Mouse (Mus musculus) limb, embryonic 10.5 days (tissue): ENCODE results near the gene Vopp1. TPM values are rescaled to one million over a fixed set of nuclear protein-coding genes. Genes with fewer than 3 reads are reported as not detected.

Experiments used
- DNase-seq: peaks from one replicate; pipeline ENCODE4 v3.0.0-alpha.2; 2017; ENCODE audit warnings: low spot score
- H3K27ac ChIP-seq: fragments of 300-500 bp; sonication (generic); 2 replicates; pipeline ENCODE4 v1.5.1; 2016; ENCODE audit warnings: mild to moderate bottlenecking
- H3K27me3 ChIP-seq: fragments of 300-500 bp; sonication (generic); 2 replicates; pipeline ENCODE4 v1.6.1; 2016; ENCODE audit warnings: low read depth, mild to moderate bottlenecking; ENCODE audit not compliant: poor library complexity, severe bottlenecking
- H3K36me3 ChIP-seq: fragments of 300-500 bp; sonication (generic); 2 replicates; pipeline ENCODE4 v1.6.1; 2016; ENCODE audit warnings: mild to moderate bottlenecking, moderate library complexity
- H3K4me1 ChIP-seq: fragments of 300-500 bp; sonication (generic); 2 replicates; pipeline ENCODE4 v1.6.1; 2016
- H3K4me3 ChIP-seq: fragments of 300-500 bp; sonication (generic); 2 replicates; pipeline ENCODE4 v1.5.1; 2016; ENCODE audit warnings: mild to moderate bottlenecking, moderate library complexity
- H3K9me3 ChIP-seq: fragments of 300-500 bp; sonication (generic); replicated peaks from 2 replicates; pipeline ENCODE4 v1.6.1; 2016; ENCODE audit warnings: mild to moderate bottlenecking
- WGBS: fragments of 180-500 bp; shearing (Covaris S2); methylation state at CpG from one replicate; pipeline ENCODE4 v1.1.7; 2016; 5-methylcytosine and 5-hydroxymethylcytosine counted together
- polyA plus RNA-seq: library from polyadenylated mRNA; unstranded; fragments of >200 nt; fragmentation: Nextera tagmentation; extraction: Ambion mirVana; gene quantifications from 2 replicates; pipeline ENCODE4 v1.2.1, GENCODE M21; 2016

Gene Vopp1
- polyA plus RNA-seq, 1 experiment from 2014 or later: 60.3 TPM

DNA sequence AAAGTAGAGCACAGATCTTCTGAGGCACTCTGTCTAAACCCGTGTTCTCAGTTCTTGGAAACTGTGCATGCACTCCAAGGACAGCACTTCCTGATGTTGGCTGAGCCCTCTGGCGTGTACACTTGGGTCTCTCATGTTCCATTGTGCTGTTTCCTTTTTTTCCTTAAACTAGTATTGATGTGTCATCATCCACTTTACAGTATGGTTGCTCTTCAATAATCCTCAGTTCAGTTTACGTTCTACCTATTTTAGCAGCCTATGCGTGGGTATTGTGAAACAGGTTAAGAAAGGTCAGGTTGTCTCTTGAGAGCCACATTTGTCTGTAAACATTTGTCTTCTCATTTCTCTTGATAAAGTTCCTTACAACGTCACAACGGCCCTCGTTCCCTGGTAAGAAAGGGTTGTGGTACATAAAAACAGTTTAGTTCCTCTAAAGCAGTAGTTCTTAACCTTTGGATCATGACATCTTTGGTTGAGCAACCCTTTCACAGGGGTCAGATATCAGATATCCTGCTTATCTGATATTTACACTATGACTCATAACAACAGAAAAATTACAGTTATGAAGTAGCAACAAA is 55.9 kb downstream of the Vopp1 start:
- Histone ChIP-seq H3K27ac (no peak overlapping the region), H3K27me3 (no peaks in the 10 kb centered on the region), H3K9me3 (no peaks in the 10 kb centered on the region), H3K4me3 (no peak overlapping the region), H3K4me1 (no peaks in the 10 kb centered on the region), H3K36me3 (peaks cover 44% of the 10 kb centered on the region)
- no peak for DNase-seq
- WGBS: 92% methylated on average over 7 of the region's 7 CpGs

DNA sequence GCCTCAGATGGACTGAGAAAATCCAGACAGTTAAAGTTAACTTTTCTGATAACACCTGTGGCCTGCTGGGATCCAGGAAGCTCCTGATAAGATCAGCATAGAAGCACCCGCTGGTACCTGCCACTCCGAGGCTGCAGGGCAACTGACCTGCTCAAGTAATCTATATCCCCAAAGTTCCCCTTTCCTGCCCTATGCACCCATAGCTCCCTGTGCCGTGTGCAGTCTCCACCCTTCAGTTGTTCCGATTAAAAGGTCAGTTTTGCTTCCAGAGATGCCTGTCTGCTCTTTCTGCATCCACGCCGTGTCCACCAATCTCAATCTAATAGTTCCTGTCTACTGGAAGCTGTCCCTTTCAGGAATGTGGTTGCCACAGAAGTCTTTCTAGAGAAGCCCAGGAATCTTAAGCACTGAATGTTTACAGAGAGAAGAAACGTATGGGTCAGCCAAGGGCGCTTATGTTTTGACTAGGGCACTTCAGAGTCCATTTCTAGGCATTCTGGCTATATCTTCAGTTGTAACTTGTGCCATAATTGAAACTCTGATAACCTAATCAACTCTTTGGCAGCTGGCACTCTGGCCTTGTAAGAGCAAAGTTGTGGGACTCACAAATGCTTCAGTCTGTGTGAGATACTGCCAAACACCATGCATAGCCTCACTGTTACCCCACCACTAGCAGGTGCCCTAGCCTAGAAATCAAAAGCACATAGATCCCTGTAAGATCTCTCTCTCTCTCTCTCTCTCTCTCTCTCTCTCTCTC is 57.7 kb downstream of the Vopp1 start:
- no peak for DNase-seq
- 86% methylated on average over 8 of the region's 8 CpGs for WGBS

DNA sequence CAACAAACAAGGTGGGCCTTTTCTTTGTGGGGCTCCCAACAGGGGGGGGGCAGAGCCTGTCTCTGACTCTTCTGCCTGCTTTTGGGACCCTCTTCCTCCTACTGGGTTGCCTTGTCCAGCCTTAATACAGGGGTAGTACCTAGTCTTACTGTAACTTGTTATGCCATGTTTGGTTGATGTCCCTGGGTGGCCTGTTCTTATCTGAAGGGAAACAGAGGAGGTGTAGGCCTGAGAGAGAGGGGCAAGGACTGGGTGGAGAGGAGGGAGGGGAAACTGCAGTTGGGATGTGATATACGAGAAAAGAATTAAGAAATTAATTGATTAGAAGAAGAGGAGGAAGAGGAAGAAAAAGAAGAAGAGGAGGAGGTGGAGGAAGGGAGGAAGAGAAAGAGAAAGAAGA is 58.7 kb downstream of the Vopp1 start:
- WGBS: 90% methylated on average over 1 of the region's 1 CpGs
- H3K27ac ChIP-seq: no peak overlapping the region
- no peaks in the 10 kb centered on the region for H3K4me1 ChIP-seq
- H3K4me3 ChIP-seq: no peak overlapping the region
- H3K27me3 ChIP-seq: no peaks in the 10 kb centered on the region
- DNase-seq: no peak
- H3K36me3 ChIP-seq: peaks cover 34% of the 10 kb centered on the region
- no peaks in the 10 kb centered on the region for H3K9me3 ChIP-seq

More for the DNA sequence above, 57.7 kb downstream of the Vopp1 start:
- Histone ChIP-seq H3K27me3 (no peaks in the 10 kb centered on the region), H3K27ac (no peak overlapping the region), H3K36me3 (peaks cover 31% of the 10 kb centered on the region), H3K9me3 (no peaks in the 10 kb centered on the region), H3K4me3 (no peak overlapping the region), H3K4me1 (no peaks in the 10 kb centered on the region)

DNA sequence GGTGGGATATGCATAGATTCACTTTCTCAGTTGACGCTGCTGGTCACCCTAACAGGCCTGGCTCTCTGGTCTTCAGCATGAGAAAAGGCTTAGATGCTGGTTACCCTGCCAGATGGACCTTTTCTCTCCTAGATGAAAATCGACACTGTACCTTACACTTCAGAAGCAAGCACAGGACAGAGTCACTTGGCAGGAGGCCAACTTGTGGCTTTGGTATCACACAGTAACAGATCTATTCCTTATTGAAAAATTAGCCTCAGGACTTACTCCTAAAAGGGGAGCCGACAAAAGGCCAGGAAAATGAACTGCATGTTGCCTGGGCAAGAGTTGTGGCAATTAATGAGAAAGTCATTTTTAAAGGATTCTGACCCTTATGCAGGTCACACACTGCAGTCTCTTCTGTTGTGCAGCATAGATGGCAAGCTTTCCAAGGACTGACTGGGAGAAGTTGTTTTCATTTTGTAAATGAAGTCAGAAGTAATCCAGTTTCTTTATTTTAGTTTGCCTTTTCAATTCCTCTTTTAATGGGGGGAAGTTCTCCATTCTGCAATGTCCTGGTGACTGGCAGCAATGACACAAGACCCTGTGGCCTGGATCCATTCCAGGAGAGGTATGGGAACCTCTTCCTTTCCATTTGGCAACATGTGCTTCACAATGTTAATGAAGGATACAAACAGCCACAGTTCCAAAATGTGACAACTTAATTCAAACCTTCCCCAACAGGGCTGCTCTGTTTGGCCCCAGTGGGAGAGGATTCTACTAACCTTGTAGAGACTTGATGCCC is 59.7 kb downstream of the Vopp1 start:
- no peak for DNase-seq
- Histone ChIP-seq H3K36me3 (peaks cover 38% of the 10 kb centered on the region), H3K4me1 (no peaks in the 10 kb centered on the region), H3K4me3 (no peak overlapping the region), H3K27ac (no peak overlapping the region), H3K9me3 (no peaks in the 10 kb centered on the region), H3K27me3 (no peaks in the 10 kb centered on the region)
- WGBS: 83% methylated on average over 3 of the region's 3 CpGs

DNA sequence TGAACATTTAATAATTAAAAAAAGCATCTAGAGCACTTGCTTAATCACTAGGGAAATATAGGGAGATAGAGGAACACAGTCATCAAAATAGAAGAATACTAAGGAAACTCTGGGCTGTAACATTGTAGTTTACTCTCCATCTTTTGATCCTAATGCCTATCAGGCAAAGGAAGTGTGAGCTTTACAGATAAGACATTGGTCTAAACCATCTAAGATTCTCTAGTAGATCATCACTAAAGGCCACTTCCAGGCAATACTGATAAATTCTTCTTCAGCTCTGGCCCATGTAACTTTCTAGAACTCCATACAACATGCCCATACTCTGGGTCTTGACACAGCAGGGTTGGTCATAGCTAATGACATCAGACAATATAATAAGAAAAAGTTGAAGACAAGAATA is 61.9 kb downstream of the Vopp1 start:
- no peak for DNase-seq
- peaks cover 38% of the 10 kb centered on the region for H3K36me3 ChIP-seq
- H3K4me3 ChIP-seq: no peak overlapping the region
- no peak overlapping the region for H3K27ac ChIP-seq
- H3K4me1 ChIP-seq: no peaks in the 10 kb centered on the region
- H3K27me3 ChIP-seq: no peaks in the 10 kb centered on the region
- no peaks in the 10 kb centered on the region for H3K9me3 ChIP-seq

DNA sequence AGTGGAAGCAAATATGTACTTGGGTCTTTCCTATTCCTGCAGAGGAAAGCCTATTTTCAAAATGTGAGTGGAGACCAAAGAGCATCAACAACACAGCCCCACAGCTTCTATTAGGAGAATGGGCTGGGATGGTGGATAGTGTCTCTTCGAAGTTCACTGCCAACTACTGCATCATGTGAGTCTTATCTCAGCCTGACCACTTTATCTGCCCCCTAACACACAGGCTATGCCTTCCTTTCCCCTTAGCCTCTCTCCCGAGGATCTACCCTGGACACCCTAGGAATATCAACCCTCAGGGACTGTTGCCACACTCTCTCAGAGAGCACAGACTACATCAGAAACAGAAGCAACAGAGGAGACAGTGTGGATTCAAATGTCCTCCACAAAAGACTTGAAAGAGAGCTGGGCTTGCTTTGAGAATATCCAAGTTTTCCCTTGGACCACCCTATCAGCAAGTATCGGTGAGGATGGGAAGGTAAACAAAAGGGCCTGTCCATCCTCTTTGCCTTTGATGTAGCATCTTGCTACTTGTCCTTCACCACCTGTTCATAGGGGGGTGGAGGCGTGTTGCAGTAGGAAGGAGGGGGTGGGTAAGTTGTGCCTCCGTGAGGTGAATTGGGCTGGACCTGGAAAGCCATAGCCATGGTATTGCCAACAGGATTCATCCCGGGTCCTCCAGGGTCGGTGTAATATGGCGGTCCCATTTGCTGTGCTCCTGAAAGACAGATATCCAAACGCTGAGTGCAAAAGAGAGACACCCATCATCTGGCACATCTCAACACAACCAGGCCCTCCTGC is 70.8 kb downstream of the Vopp1 start:
- peaks cover 54% of the 10 kb centered on the region for H3K36me3 ChIP-seq

DNA sequence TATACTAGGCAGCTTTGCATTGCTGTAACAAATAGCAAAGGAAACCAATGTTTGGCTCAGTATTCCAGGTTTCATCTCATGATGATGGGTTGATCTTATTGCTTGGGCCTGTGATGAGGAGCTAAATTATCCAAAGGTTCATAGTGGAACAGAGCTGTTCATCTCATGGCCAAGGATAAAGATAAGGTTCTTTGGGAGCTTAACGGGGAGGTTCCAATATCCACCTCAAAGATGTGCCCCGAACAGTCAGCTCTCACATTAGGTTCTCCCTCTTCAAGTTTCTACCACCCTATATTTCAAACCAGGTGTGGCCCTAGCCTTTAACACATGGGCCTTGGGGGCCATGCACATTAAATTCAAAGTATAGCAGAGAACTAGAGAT is 79.2 kb downstream of the Vopp1 start:
- Histone ChIP-seq H3K36me3 (no peaks in the 10 kb centered on the region), H3K4me3 (no peak overlapping the region), H3K27ac (no peak overlapping the region), H3K27me3 (no peaks in the 10 kb centered on the region), H3K9me3 (no peaks in the 10 kb centered on the region), H3K4me1 (no peaks in the 10 kb centered on the region)
- DNase-seq: no peak
- 91% methylated on average over 2 of the region's 2 CpGs for WGBS

More for the DNA sequence above, 70.8 kb downstream of the Vopp1 start:
- 92% methylated on average over 9 of the region's 9 CpGs for WGBS
- no peaks in the 10 kb centered on the region for H3K27me3 ChIP-seq
- no peaks in the 10 kb centered on the region for H3K4me1 ChIP-seq
- DNase-seq: no peak
- H3K27ac ChIP-seq: no peak overlapping the region
- no peak overlapping the region for H3K4me3 ChIP-seq
- H3K9me3 ChIP-seq: no peaks in the 10 kb centered on the region

DNA sequence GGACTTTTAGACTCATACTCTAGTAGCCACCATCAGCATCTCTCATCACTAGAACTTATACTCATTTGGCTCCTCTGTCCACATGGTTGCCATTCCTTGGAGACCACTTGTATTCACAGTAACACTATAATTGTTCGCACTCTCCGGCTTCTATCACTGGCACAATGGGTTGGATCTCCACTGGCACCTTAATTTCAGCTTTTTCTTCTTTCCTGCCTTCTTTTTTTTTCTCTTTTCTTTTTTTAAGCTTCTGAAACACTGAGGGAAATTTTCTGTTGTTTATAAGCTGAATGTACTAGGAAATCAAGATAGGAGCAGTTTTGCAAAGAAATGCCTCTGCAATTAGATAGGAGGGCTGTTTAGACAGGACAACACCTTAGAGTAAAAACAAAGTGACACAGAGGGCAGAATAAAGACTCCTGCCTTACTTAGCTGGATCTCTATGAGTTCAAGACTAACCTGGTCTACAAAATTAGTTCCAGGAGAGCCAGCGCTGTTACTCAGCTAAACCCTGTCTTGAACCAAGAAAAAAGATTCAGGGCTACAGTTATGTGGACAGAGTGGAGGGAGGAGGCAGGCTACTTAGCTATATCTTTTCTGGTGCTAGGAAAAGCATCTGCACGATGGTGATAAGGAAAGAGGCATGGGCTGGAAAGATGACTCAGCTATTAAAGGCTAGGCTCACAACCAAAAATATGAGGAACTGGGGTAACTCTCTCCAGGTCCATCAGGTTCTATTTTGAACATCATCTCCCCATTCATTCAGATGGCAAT is 79.8 kb downstream of the Vopp1 start:
- no peak overlapping the region for H3K4me3 ChIP-seq
- WGBS: 90% methylated on average over 4 of the region's 4 CpGs
- H3K4me1 ChIP-seq: no peaks in the 10 kb centered on the region
- DNase-seq: no peak
- no peaks in the 10 kb centered on the region for H3K27me3 ChIP-seq
- no peaks in the 10 kb centered on the region for H3K36me3 ChIP-seq
- H3K9me3 ChIP-seq: no peaks in the 10 kb centered on the region
- no peak overlapping the region for H3K27ac ChIP-seq

DNA sequence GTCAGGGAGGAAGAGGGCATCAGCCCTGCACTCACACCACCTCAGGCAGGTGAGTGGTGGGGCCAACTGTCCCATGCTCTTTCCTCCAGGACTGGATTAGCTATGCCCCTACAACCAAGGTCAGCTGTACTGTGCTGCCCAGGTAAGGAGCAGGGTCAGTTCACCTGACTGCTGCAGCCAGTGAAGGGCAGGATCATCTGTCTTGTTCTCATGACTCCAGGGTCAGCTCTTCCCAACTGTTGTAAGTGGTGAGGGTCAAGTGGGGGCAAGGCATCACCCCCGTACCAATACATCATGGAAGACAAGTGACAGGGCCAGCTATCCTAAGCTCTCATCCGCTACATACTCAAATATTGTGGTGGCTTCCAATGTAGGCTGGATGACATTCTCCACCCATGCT is 80.8 kb downstream of the Vopp1 start:
- no peaks in the 10 kb centered on the region for H3K4me1 ChIP-seq
- H3K27me3 ChIP-seq: no peaks in the 10 kb centered on the region
- no peaks in the 10 kb centered on the region for H3K9me3 ChIP-seq
- H3K27ac ChIP-seq: no peak overlapping the region
- H3K4me3 ChIP-seq: no peak overlapping the region
- 98% methylated on average over 2 of the region's 2 CpGs for WGBS
- peaks cover 4% of the 10 kb centered on the region; the same call in 1 of the 2 replicates for H3K36me3 ChIP-seq
- DNase-seq: no peak

DNA sequence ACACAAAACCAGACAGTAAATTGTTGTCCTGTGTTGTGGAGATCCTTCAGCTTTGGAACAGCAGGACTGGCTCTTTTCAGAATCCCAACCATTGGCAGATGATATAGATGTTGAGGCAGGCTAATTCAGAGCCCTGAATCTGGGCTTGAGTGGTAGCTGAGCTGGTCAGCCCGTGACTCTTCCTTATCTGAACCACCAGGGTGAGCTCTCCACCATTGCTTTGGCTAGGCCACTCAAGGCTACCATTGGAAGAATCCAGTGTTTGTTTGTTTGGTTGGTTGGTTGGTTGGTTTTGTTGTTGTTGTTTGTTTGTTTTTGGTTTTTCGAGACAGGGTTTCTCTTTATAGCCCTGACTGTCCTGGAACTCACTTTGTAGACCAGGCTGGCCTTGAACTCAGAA is 81.6 kb downstream of the Vopp1 start:
- Histone ChIP-seq H3K27me3 (no peaks in the 10 kb centered on the region), H3K36me3 (peaks cover 8% of the 10 kb centered on the region; the same call in 1 of the 2 replicates), H3K27ac (no peak overlapping the region), H3K4me1 (no peaks in the 10 kb centered on the region), H3K4me3 (no peak overlapping the region), H3K9me3 (no peaks in the 10 kb centered on the region)
- WGBS: 88% methylated on average over 2 of the region's 2 CpGs
- DNase-seq: no peak

DNA sequence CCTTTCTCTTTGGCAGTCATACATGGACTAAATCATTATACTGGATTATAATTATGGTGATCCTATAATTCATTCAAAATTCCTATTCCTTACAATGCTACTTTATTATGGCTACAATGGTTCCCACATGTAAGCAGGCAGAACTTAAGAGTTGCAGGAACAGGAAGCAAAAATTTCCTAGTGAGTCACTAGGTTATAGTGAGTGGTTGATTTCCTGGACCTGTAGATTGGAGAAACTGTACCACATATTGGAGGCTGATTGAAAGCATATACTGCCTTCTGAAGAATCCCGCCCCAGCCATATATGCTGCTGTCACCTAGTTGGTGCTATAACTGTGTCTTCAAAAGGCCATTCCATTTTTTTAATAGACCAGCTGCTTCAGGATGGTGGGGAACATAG is 82.2 kb downstream of the Vopp1 start:
- Histone ChIP-seq H3K9me3 (no peaks in the 10 kb centered on the region), H3K27ac (no peak overlapping the region), H3K4me1 (no peaks in the 10 kb centered on the region), H3K27me3 (no peaks in the 10 kb centered on the region), H3K4me3 (no peak overlapping the region), H3K36me3 (peaks cover 12% of the 10 kb centered on the region)
- 94% methylated on average over 1 of the region's 1 CpGs for WGBS
- DNase-seq: no peak

DNA sequence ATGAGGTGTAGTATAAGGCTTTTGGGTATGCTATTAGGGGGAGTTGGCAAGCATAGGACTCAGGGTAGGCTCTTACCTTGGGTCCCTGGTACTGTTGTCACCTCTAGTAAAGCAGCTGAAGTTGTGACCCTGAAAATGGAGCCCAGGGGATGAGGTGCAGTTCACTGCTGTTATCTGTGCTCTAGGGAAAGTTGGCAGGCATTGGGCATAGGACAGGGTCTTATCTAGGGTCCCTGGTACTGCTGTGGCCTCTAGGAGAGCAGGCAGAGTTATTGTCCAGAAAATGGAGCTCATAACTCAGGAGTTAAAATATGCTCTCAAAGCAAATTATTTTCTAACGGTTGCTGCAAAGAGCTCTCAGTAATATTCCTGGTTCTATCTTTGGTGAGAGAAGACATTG is 103.6 kb downstream of the Vopp1 start:
- Histone ChIP-seq H3K9me3 (no peaks in the 10 kb centered on the region), H3K4me3 (no peak overlapping the region), H3K27ac (no peak overlapping the region), H3K36me3 (peaks cover 17% of the 10 kb centered on the region), H3K4me1 (no peaks in the 10 kb centered on the region), H3K27me3 (no peaks in the 10 kb centered on the region)
- no peak for DNase-seq
- 93% methylated on average over 1 of the region's 1 CpGs for WGBS
